Mouse (Mus musculus): ENCODE results near the gene Rabgap1l. TPM values are rescaled to one million over a fixed set of nuclear protein-coding genes. Genes with fewer than 3 reads are reported as not detected.

Rabgap1l gene
- polyA plus RNA-seq, 1 experiment: 85.7 TPM

GRCm38 (mm10) chr1:160533209-160533820 is 259.7 kb downstream of the Rabgap1l start:
- TF ChIP-seq FLI1 (IDR thresholded peaks at IDR 0.05; ENCODE audit: low read length): no peak
- no peaks in the 10 kb centered on the region for H3K4me1 ChIP-seq
- no peak overlapping the region for H3K4me3 ChIP-seq (replicated peaks)

GRCm38 (mm10) chr1:160531402-160531801 is 261.6 kb downstream of the Rabgap1l start:
- Histone ChIP-seq H3K36me3 (replicated peaks; ENCODE audit: low read length) (no peaks in the 10 kb centered on the region), H3K27me3 (replicated peaks) (no peaks in the 10 kb centered on the region), H3K9me3 (no peaks in the 10 kb centered on the region), H3K4me1 (no peaks in the 10 kb centered on the region), H3K4me3 (replicated peaks) (no peak overlapping the region)
- TF ChIP-seq FLI1 (IDR thresholded peaks at IDR 0.05; ENCODE audit: low read length) (no peak), GATA1 (IDR thresholded peaks at IDR 0.05; ENCODE audit: borderline replicate concordance, low read length) (no peak)

More at GRCm38 (mm10) chr1:160533209-160533820, 259.7 kb downstream of the Rabgap1l start:
- H3K27me3 ChIP-seq (replicated peaks): no peaks in the 10 kb centered on the region
- no peaks in the 10 kb centered on the region for H3K36me3 ChIP-seq (replicated peaks; ENCODE audit: low read length)
- no peaks in the 10 kb centered on the region for H3K9me3 ChIP-seq

DNA sequence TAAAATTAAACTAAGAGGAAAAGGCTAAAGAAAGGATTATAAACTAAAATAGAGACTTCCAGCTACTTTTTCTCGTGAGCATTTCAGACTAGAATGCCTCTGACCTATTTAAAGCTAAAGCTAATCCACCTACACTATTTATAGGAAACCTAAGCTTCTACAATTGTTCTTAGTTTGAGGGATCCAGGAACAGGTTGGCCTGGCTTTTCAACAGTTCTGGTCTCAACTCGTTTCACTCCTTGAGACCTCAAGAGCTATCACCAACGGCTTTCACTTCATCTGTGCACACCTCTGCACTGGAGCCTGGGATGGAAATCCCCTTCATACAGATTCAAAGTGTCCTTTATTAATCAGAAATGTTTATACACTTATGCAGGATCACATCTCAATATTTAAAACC is 271.1 kb downstream of the Rabgap1l start:
- H3K27me3 ChIP-seq (replicated peaks): no peaks in the 10 kb centered on the region
- no peaks in the 10 kb centered on the region for H3K9me3 ChIP-seq
- H3K4me3 ChIP-seq (replicated peaks): no peak overlapping the region
- TF ChIP-seq FLI1 (IDR thresholded peaks at IDR 0.05; ENCODE audit: low read length) (no peak), GATA1 (IDR thresholded peaks at IDR 0.05; ENCODE audit: borderline replicate concordance, low read length) (no peak)
- H3K36me3 ChIP-seq (replicated peaks; ENCODE audit: low read length): no peaks in the 10 kb centered on the region
- 0 out of 2 replicates have a peak, but pooled peaks cover 3% of the 10 kb centered on the region for H3K4me1 ChIP-seq

- Histone ChIP-seq H3K36me3 (replicated peaks; ENCODE audit: low read length) (no peaks in the 10 kb centered on the region), H3K4me1 (0 out of 2 replicates have a peak, but pooled peaks cover 3% of the 10 kb centered on the region), H3K4me3 (replicated peaks) (no peak overlapping the region), H3K27me3 (replicated peaks) (no peaks in the 10 kb centered on the region), H3K9me3 (no peaks in the 10 kb centered on the region)
- TF ChIP-seq FLI1 (IDR thresholded peaks at IDR 0.05; ENCODE audit: low read length): no peak
- TF ChIP-seq GATA1 (IDR thresholded peaks at IDR 0.05; ENCODE audit: borderline replicate concordance, low read length): no peak
Measured at GRCm38 (mm10) chr1:160520665-160521064, 272.3 kb downstream of the Rabgap1l start.

- Histone ChIP-seq H3K4me3 (replicated peaks) (no peak overlapping the region), H3K9me3 (no peaks in the 10 kb centered on the region), H3K27me3 (replicated peaks) (no peaks in the 10 kb centered on the region), H3K36me3 (replicated peaks; ENCODE audit: low read length) (no peaks in the 10 kb centered on the region), H3K4me1 (no peaks in the 10 kb centered on the region)
- TF ChIP-seq GATA1 (IDR thresholded peaks at IDR 0.05; ENCODE audit: borderline replicate concordance, low read length) (no peak), FLI1 (IDR thresholded peaks at IDR 0.05; ENCODE audit: low read length) (no peak)
Measured at GRCm38 (mm10) chr1:160519896-160520465, 273.0 kb downstream of the Rabgap1l start.

GRCm38 (mm10) chr1:160518552-160518951 is 274.5 kb downstream of the Rabgap1l start:
- Histone ChIP-seq H3K4me3 (replicated peaks) (no peak overlapping the region), H3K27me3 (replicated peaks) (no peaks in the 10 kb centered on the region), H3K36me3 (replicated peaks; ENCODE audit: low read length) (no peaks in the 10 kb centered on the region), H3K4me1 (no peaks in the 10 kb centered on the region), H3K9me3 (no peaks in the 10 kb centered on the region)
- TF ChIP-seq GATA1 (IDR thresholded peaks at IDR 0.05; ENCODE audit: borderline replicate concordance, low read length) (no peak), FLI1 (IDR thresholded peaks at IDR 0.05; ENCODE audit: low read length) (no peak)

DNA sequence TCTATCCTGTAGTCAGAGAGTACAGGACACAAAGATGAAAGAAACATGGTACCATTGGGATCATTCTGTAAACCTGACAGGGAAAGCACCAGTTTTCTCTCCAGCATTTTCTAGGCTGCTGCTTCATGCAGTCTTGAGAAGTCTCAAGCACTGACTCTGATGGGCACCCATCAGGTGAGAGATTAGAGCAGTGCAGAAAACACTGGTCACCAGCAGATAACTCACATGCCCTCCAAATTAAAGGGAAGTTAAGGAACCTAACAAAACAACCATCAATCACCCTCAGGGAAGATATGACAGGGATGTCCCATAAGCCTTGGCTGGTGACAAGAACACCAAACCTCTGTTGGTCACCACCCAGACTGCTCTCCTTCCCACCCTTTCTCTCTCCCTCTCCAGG is 285.2 kb downstream of the Rabgap1l start:
- Histone ChIP-seq H3K9me3 (no peaks in the 10 kb centered on the region), H3K27me3 (replicated peaks) (no peaks in the 10 kb centered on the region), H3K4me3 (replicated peaks) (no peak overlapping the region), H3K4me1 (no peaks in the 10 kb centered on the region), H3K36me3 (replicated peaks; ENCODE audit: low read length) (no peaks in the 10 kb centered on the region)
- no peak for TF ChIP-seq FLI1 (IDR thresholded peaks at IDR 0.05; ENCODE audit: low read length)
- TF ChIP-seq GATA1 (IDR thresholded peaks at IDR 0.05; ENCODE audit: borderline replicate concordance, low read length): no peak

- no peak for TF ChIP-seq FLI1 (IDR thresholded peaks at IDR 0.05; ENCODE audit: low read length)
- no peak for TF ChIP-seq GATA1 (IDR thresholded peaks at IDR 0.05; ENCODE audit: borderline replicate concordance, low read length)
- Histone ChIP-seq H3K4me1 (no peaks in the 10 kb centered on the region), H3K9me3 (no peaks in the 10 kb centered on the region), H3K4me3 (replicated peaks) (no peak overlapping the region), H3K36me3 (replicated peaks; ENCODE audit: low read length) (no peaks in the 10 kb centered on the region), H3K27me3 (replicated peaks) (no peaks in the 10 kb centered on the region)
Measured at GRCm38 (mm10) chr1:160496906-160497577, 296.0 kb downstream of the Rabgap1l start.

DNA sequence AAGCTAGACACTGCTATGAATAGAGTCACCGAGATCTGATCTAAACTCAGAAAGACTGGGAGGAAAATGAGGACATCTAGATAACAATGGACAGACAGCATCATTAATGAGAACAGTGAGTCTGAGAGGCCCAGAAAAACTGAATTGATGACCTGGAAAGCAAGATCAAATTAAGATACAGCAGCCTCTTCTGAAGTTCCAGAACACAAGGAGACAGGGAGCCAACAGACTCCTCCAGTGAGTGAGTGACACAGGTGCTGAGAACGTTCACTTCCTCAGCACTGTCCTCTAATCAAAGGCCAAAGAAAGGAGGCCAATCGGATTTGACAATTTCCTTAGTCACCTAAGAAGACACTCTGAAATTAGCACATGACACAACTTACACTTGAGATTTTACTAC is 307.3 kb downstream of the Rabgap1l start:
- Histone ChIP-seq H3K4me3 (replicated peaks) (no peak overlapping the region), H3K36me3 (replicated peaks; ENCODE audit: low read length) (no peaks in the 10 kb centered on the region), H3K9me3 (no peaks in the 10 kb centered on the region), H3K4me1 (no peaks in the 10 kb centered on the region), H3K27me3 (replicated peaks) (no peaks in the 10 kb centered on the region)
- TF ChIP-seq GATA1 (IDR thresholded peaks at IDR 0.05; ENCODE audit: borderline replicate concordance, low read length) (no peak), FLI1 (IDR thresholded peaks at IDR 0.05; ENCODE audit: low read length) (no peak)

DNA sequence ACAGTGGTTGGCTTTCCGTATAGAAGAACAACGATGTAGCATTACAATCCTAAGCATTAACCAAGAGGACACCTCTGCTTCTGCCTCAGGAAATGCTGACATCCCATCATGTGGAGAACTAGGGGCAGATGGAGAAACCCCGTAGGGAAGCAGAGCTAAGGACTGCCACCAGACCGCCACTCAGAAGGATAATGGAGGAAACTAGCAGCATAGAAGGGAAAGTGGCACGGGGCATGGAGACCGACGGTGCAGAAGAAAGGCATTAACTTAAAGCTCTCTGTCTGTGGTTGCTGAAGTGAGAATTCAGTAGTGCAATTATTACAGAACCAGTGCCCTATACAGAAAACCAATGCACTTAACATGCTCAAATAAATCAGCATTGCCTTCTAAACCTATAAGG is 308.0 kb downstream of the Rabgap1l start:
- H3K9me3 ChIP-seq: no peaks in the 10 kb centered on the region
- H3K27me3 ChIP-seq (replicated peaks): no peaks in the 10 kb centered on the region
- H3K36me3 ChIP-seq (replicated peaks; ENCODE audit: low read length): no peaks in the 10 kb centered on the region
- TF ChIP-seq GATA1 (IDR thresholded peaks at IDR 0.05; ENCODE audit: borderline replicate concordance, low read length) (no peak), FLI1 (IDR thresholded peaks at IDR 0.05; ENCODE audit: low read length) (no peak)
- no peaks in the 10 kb centered on the region for H3K4me1 ChIP-seq
- no peak overlapping the region for H3K4me3 ChIP-seq (replicated peaks)
